Mouse (Mus musculus): ENCODE measurements around the gene Klrc3.
"Not testable (repeated sequence)": the region's sequence is repeated elsewhere in the genome, so short reads cannot be mapped to it uniquely, and the experiment has no call there.

The Klrc3 gene

DNA sequence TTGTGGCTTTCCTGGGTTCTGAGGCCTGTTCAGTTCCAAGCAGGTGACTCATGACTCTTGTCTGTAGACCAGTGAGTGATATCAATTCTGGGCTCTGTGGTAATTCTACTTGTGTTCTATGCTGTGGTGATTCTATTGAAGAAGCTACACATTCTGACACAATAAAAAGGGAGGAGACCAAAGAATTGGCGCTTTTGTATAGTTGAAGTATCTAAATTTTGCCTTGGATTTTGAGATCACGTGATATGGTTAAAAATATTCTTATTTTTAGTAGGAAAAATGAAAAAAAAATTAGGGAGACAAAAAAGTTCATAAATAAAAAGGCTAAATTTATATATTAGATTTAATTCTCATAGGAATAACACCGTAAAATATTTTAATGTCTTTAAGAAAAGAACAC is at the start of gene Klrc3:
Gene Klrc3 (minus strand): TSS at position 101 of the 400 bp plus-strand sequence.
- not testable (repeated sequence) for DNase-seq (ENCODE audit: low spot score)

- not testable (repeated sequence) for DNase-seq (ENCODE audit: low spot score)
Measured at GRCm38 (mm10) chr6:129691436-129691835, 48.3 kb upstream of the Klrc3 start.

GRCm38 (mm10) chr6:129680379-129680778 is 37.2 kb upstream of the Klrc3 start:
- no peak for DNase-seq (ENCODE audit: low spot score)

- no peak for DNase-seq (ENCODE audit: low spot score)
Measured at GRCm38 (mm10) chr6:129678873-129679272, 35.7 kb upstream of the Klrc3 start, which contains the start of gene Klrc1. Gene Klrc1, minus strand, starts transcription at chr6:129678973.

DNA sequence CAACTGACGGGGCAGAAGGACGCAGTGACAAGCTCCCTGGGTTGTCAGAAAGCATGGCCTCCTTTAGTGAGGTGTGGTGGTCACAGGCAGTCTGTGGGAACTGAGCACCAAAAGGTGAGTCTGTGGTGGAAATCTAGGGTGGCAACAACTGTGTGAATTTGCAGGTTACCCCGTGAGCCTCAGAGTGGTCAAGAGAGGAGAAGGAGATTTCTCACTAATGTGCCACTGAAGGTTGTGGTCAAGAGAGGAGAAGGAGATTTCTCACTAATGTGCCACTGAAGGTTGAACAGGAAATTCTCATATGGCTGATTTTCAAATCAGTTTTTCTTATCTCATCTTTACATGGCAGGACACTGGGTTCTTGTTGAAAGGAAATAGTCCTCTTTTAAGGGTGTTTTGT is 18.2 kb upstream of the Klrc3 start:
- not testable (repeated sequence) for DNase-seq (ENCODE audit: low spot score)

- DNase-seq (ENCODE audit: low spot score): not testable (repeated sequence)
Measured at GRCm38 (mm10) chr6:129660589-129660988, 17.5 kb upstream of the Klrc3 start, which contains the start of gene Klrc2. Gene Klrc2, minus strand, starts transcription at chr6:129660689.

DNA sequence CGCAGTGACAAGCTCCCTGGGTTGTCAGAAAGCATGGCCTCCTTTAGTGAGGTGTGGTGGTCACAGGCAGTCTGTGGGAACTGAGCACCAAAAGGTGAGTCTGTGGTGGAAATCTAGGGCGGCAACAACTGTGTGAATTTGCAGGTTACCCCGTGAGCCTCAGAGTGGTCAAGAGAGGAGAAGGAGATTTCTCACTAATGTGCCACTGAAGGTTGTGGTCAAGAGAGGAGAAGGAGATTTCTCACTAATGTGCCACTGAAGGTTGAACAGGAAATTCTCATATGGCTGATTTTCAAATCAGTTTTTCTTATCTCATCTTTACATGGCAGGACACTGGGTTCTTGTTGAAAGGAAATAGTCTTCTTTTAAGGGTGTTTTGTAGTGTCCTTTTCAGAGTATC is 917 bp upstream of the Klrc3 start:
- not testable (repeated sequence) for DNase-seq (ENCODE audit: low spot score)

- not testable (repeated sequence) for DNase-seq (ENCODE audit: low spot score)
Measured at GRCm38 (mm10) chr6:129631046-129631445, 12.1 kb downstream of the Klrc3 start.

DNA sequence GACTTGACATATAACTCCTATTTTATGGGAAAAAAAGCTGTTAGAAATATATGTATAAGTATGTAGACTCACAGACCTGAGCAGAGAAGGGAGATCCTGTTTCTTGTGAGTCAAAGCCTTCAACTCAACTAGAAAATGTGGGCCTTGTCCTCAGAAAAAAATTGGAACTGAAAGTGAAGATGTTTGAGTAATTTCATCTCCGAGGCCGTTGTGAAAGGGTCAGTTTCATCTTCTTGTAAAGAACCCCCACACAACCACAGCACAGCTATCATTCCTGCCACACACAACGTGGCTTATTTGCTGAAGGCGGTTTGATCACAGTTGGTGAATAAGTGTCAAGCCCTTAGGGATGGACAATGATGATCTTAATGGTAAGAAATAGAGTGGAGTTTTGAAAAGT is 19.4 kb downstream of the Klrc3 start, which contains the start of gene Klrk1:
Gene Klrk1 (minus strand): TSS at position 130 of the 400 bp plus-strand sequence.
- DNase-seq (ENCODE audit: low spot score): no peak

GRCm38 (mm10) chr6:129608372-129608771 is 34.8 kb downstream of the Klrc3 start:
- DNase-seq (ENCODE audit: low spot score): no peak

DNA sequence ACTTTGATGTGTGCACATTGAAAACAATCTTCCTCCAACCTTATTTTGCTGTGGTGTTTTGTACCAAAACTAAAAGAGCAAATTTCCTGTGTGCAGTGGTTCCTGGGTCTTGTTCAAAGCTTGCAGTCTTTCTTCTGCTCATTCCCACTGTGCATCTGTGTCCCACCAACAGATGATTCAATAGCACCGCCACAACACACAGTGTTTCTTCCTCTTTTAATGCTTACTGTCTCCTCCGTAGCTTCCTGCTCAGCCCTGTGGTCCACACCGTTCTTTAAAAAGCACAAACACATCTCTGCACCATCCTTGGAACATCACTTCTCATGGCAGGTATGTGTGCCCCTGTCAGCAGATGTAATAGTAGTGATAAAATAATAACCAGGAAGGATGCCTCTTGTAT is 51.6 kb downstream of the Klrc3 start, which contains the start of gene Klrd1:
Gene Klrd1 (plus strand): TSS at position 275 of the 400 bp plus-strand sequence.
- DNase-seq (ENCODE audit: low spot score): no peak

All from retina, embryonic 14.5 days (tissue).